Mouse (Mus musculus) limb, embryonic 12.5 days (tissue): ENCODE measurements at regions not wholly inside any gene's neighbourhood (a gene's known extent, or its start where the extent isn't known, plus 50 kb on each side); places are given as distances from the start of the nearest gene placed in this dataset.

Experiments used
- ATAC-seq: fragments of 200-750 bp; cut with Nextera tagmentation; 2 replicates; pipeline ENCODE4 v1.8.0; 2017; ENCODE audit warnings: low read depth, moderate TSS enrichment; ENCODE audit not compliant: insufficient number of reproducible peaks, insufficient read depth, low FRiP score, low TSS enrichment
- H3K27ac ChIP-seq: fragments of 300-500 bp; sonication (generic); 2 replicates; pipeline ENCODE4 v1.5.1; 2016; ENCODE audit warnings: mild to moderate bottlenecking, moderate library complexity
- H3K27me3 ChIP-seq: fragments of 300-500 bp; sonication (generic); 2 replicates; pipeline ENCODE4 v1.6.1; 2016; ENCODE audit warnings: mild to moderate bottlenecking, moderate library complexity
- H3K36me3 ChIP-seq: fragments of 300-500 bp; sonication (generic); 2 replicates; pipeline ENCODE4 v1.6.1; 2016; ENCODE audit warnings: mild to moderate bottlenecking, moderate library complexity
- H3K4me1 ChIP-seq: fragments of 300-500 bp; sonication (generic); replicated peaks from 2 replicates; pipeline ENCODE4 v1.6.1; 2016
- H3K4me2 ChIP-seq: fragments of 300-500 bp; sonication (generic); 2 replicates; pipeline ENCODE4 v1.6.1; 2016; ENCODE audit warnings: mild to moderate bottlenecking, moderate library complexity
- H3K4me3 ChIP-seq: fragments of 300-500 bp; sonication (generic); replicated peaks from 2 replicates; pipeline ENCODE4 v1.5.1; 2016; ENCODE audit warnings: mild to moderate bottlenecking
- H3K9ac ChIP-seq: fragments of 300-500 bp; sonication (generic); replicated peaks from 2 replicates; pipeline ENCODE4 v1.6.1; 2016; ENCODE audit warnings: mild to moderate bottlenecking, moderate library complexity
- H3K9me3 ChIP-seq: fragments of 300-500 bp; sonication (generic); 2 replicates; pipeline ENCODE4 v1.6.1; 2016; ENCODE audit warnings: mild to moderate bottlenecking, moderate library complexity
- WGBS: fragments of 180-500 bp; shearing (Covaris S2); methylation state at CpG from one replicate; pipeline ENCODE4 v1.1.7; 2016; 5-methylcytosine and 5-hydroxymethylcytosine counted together

- Histone ChIP-seq H3K9ac (no peak overlapping the region), H3K27me3 (no peaks in the 10 kb centered on the region), H3K27ac (no peak overlapping the region), H3K36me3 (no peaks in the 10 kb centered on the region), H3K4me2 (no peak overlapping the region), H3K4me1 (peaks cover 9% of the 10 kb centered on the region), H3K4me3 (no peak overlapping the region), H3K9me3 (no peaks in the 10 kb centered on the region)
- ATAC-seq = no peak
- WGBS = 96% methylated on average over 1 of the region's 1 CpGs
These were observed 599.2 kb downstream of the Tns3 start for GRCm38 (mm10) chr11:8065086-8065485.

DNA sequence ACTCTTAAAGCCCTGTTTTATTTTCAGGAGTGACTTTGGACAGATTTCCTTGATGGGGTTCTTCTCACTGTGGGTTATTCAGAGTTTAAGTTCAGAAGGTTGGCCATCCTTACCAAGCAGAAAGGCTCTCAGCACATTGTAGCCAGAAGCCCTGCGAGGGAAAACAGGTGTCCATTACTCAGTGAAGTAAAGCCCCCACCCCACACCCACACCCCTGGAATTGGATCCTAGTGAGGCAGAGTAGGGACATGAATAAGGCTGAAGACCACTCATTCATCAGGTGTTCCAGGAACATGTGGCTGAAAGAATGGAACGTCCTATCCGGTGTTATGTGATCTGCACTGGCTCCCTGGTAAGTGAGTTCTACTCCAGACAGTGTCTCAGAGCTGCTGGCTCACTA is 602.3 kb downstream of the Tns3 start:
- no peak overlapping the region for H3K9ac ChIP-seq
- WGBS = 70% methylated on average over 3 of the region's 3 CpGs
- H3K27me3 ChIP-seq = no peaks in the 10 kb centered on the region
- no peak overlapping the region for H3K4me3 ChIP-seq
- no peak for ATAC-seq
- H3K36me3 ChIP-seq = no peaks in the 10 kb centered on the region
- H3K4me1 ChIP-seq = no peaks in the 10 kb centered on the region
- no peak overlapping the region for H3K27ac ChIP-seq
- H3K9me3 ChIP-seq = no peaks in the 10 kb centered on the region
- no peak overlapping the region for H3K4me2 ChIP-seq

DNA sequence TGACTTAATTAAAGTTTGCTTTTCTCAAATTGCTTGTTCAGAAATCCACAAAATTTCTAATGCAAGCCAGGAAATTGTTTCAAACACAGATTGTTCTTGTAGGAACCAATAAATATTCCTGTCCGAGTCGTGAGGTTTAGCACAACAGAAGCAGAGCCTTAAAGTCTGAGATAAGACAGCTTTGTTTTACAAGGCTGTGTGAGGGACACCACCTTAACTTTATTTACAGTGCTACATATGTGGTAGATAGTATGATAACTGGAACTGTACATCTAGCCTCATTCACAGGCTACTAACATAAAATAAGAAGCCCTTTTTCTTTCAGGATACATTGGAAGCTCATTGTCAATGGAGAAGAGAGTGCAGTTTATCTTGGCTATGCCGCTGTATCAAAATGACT is 602.8 kb downstream of the Tns3 start:
- no peaks in the 10 kb centered on the region for H3K4me1 ChIP-seq
- H3K36me3 ChIP-seq = no peaks in the 10 kb centered on the region
- H3K27ac ChIP-seq = no peak overlapping the region
- H3K4me2 ChIP-seq = no peak overlapping the region
- H3K9me3 ChIP-seq = no peaks in the 10 kb centered on the region
- no peaks in the 10 kb centered on the region for H3K27me3 ChIP-seq
- no peak overlapping the region for H3K4me3 ChIP-seq
- 66% methylated on average over 3 of the region's 3 CpGs for WGBS
- ATAC-seq = no peak
- H3K9ac ChIP-seq = no peak overlapping the region

DNA sequence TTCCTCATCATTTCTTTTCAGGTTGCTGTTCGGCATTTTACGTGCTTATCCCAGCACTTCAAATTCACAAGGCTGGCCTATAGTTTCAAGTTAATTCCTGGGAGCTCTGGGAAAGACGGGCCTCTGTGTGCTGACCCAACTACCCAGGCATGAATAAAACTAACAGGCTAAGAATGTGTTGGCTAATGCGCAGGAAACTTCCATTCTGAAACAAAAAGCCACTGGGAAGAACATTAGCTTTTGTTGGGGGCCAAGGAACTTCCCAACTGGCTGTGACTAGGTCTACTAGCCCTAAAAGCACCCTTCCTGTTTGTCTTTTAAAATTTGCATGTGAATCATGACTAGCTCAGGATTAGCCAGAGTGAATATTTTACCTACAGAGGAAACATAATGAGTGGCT is 612.8 kb downstream of the Tns3 start:
- H3K4me3 ChIP-seq = no peak overlapping the region
- no peak overlapping the region for H3K9ac ChIP-seq
- no peaks in the 10 kb centered on the region for H3K9me3 ChIP-seq
- no peak overlapping the region for H3K4me2 ChIP-seq
- H3K27ac ChIP-seq = no peak overlapping the region
- ATAC-seq = no peak
- H3K36me3 ChIP-seq = no peaks in the 10 kb centered on the region
- H3K27me3 ChIP-seq = no peaks in the 10 kb centered on the region
- 45% methylated on average over 4 of the region's 4 CpGs for WGBS
- no peaks in the 10 kb centered on the region for H3K4me1 ChIP-seq

- H3K4me2 ChIP-seq = no peak overlapping the region
- H3K4me3 ChIP-seq = no peak overlapping the region
- H3K36me3 ChIP-seq = no peaks in the 10 kb centered on the region
- H3K9me3 ChIP-seq = no peaks in the 10 kb centered on the region
- no peak overlapping the region for H3K9ac ChIP-seq
- 86% methylated on average over 3 of the region's 3 CpGs for whole genome bisulfite sequencing
- H3K27ac ChIP-seq = no peak overlapping the region
- H3K4me1 ChIP-seq = no peaks in the 10 kb centered on the region
- H3K27me3 ChIP-seq = no peaks in the 10 kb centered on the region
- ATAC-seq = no peak
These were observed 619.2 kb downstream of the Tns3 start for GRCm38 (mm10) chr11:8045086-8045485.

GRCm38 (mm10) chr11:8030119-8030518 is 634.2 kb downstream of the Tns3 start:
- Histone ChIP-seq H3K4me1 (no peaks in the 10 kb centered on the region), H3K36me3 (no peaks in the 10 kb centered on the region), H3K27ac (no peak overlapping the region), H3K4me3 (no peak overlapping the region), H3K9ac (no peak overlapping the region), H3K27me3 (no peaks in the 10 kb centered on the region), H3K9me3 (no peaks in the 10 kb centered on the region), H3K4me2 (no peak overlapping the region)
- 71% methylated on average over 2 of the region's 2 CpGs for WGBS
- no peak for ATAC-seq

- 78% methylated on average over 1 of the region's 1 CpGs for WGBS
- no peak overlapping the region for H3K4me2 ChIP-seq
- H3K4me1 ChIP-seq = no peaks in the 10 kb centered on the region
- H3K4me3 ChIP-seq = no peak overlapping the region
- H3K27me3 ChIP-seq = no peaks in the 10 kb centered on the region
- no peak overlapping the region for H3K9ac ChIP-seq
- no peak overlapping the region for H3K27ac ChIP-seq
- H3K9me3 ChIP-seq = no peaks in the 10 kb centered on the region
- ATAC-seq = no peak
- H3K36me3 ChIP-seq = no peaks in the 10 kb centered on the region
These were observed 656.5 kb downstream of the Tns3 start for GRCm38 (mm10) chr11:8007801-8008200.

GRCm38 (mm10) chr11:7981031-7981430 is 683.3 kb downstream of the Tns3 start:
- H3K36me3 ChIP-seq = no peaks in the 10 kb centered on the region
- no peak for ATAC-seq

GRCm38 (mm10) chr11:7975845-7976244 is 688.5 kb downstream of the Tns3 start:
- no peaks in the 10 kb centered on the region; the same call in 1 of the 2 replicates for H3K4me1 ChIP-seq
- H3K27ac ChIP-seq = no peak overlapping the region
- H3K4me3 ChIP-seq = no peak overlapping the region
- no peak for ATAC-seq
- no peak overlapping the region for H3K4me2 ChIP-seq
- WGBS = 57% methylated on average over 9 of the region's 9 CpGs
- no peaks in the 10 kb centered on the region for H3K36me3 ChIP-seq
- no peak overlapping the region for H3K9ac ChIP-seq
- H3K27me3 ChIP-seq = no peaks in the 10 kb centered on the region
- H3K9me3 ChIP-seq = no peaks in the 10 kb centered on the region

More at GRCm38 (mm10) chr11:7981031-7981430, 683.3 kb downstream of the Tns3 start:
- Histone ChIP-seq H3K4me3 (no peak overlapping the region), H3K27me3 (no peaks in the 10 kb centered on the region), H3K4me1 (no peaks in the 10 kb centered on the region; the same call in 1 of the 2 replicates), H3K9ac (no peak overlapping the region), H3K27ac (no peak overlapping the region), H3K9me3 (no peaks in the 10 kb centered on the region), H3K4me2 (no peak overlapping the region)

GRCm38 (mm10) chr11:7949931-7950330 is 714.4 kb downstream of the Tns3 start:
- H3K36me3 ChIP-seq = no peaks in the 10 kb centered on the region
- no peak overlapping the region for H3K4me3 ChIP-seq
- H3K9ac ChIP-seq = no peak overlapping the region
- no peak overlapping the region for H3K4me2 ChIP-seq
- H3K4me1 ChIP-seq = no peaks in the 10 kb centered on the region
- no peaks in the 10 kb centered on the region for H3K27me3 ChIP-seq
- no peaks in the 10 kb centered on the region for H3K9me3 ChIP-seq
- H3K27ac ChIP-seq = no peak overlapping the region
- ATAC-seq = no peak

GRCm38 (mm10) chr11:7949201-7949875 is 715.0 kb downstream of the Tns3 start:
- no peak overlapping the region for H3K9ac ChIP-seq
- 68% methylated on average over 6 of the region's 6 CpGs for WGBS
- H3K36me3 ChIP-seq = no peaks in the 10 kb centered on the region
- no peak overlapping the region for H3K27ac ChIP-seq
- ATAC-seq = no peak
- H3K4me2 ChIP-seq = no peak overlapping the region
- H3K9me3 ChIP-seq = no peaks in the 10 kb centered on the region
- no peaks in the 10 kb centered on the region for H3K27me3 ChIP-seq
- no peaks in the 10 kb centered on the region for H3K4me1 ChIP-seq
- H3K4me3 ChIP-seq = no peak overlapping the region

- no peak overlapping the region for H3K4me2 ChIP-seq
- no peak overlapping the region for H3K9ac ChIP-seq
- no peaks in the 10 kb centered on the region for H3K4me1 ChIP-seq
- no peak for ATAC-seq
- no peaks in the 10 kb centered on the region for H3K36me3 ChIP-seq
- no peak overlapping the region for H3K27ac ChIP-seq
- H3K9me3 ChIP-seq = no peaks in the 10 kb centered on the region
- no peak overlapping the region for H3K4me3 ChIP-seq
- no peaks in the 10 kb centered on the region for H3K27me3 ChIP-seq
- 80% methylated on average over 5 of the region's 5 CpGs for WGBS
These were observed 719.3 kb downstream of the Tns3 start for GRCm38 (mm10) chr11:7944956-7945515.
